Mouse (Mus musculus) embryonic stem cell, embryonic (primary cell): ENCODE measurements at regions not wholly inside any gene's neighbourhood (a gene's known extent, or its start where the extent isn't known, plus 50 kb on each side); places are given as distances from the start of the nearest gene placed in this dataset.

Experiments used
- CTCF ChIA-PET, 4 experiments: fragments of 300-600 bp in 2 of 4; fragments of 350-600 bp in 2 of 4; sonication (Branson Sonifier 250); formaldehyde crosslinking; loops; one replicate each; lab custom pipeline; 2022; ENCODE audit warnings: inconsistent platforms in 2 of 4; lab: Charles Lee
- POLR2A ChIA-PET, 4 experiments: fragments of 300-600 bp in 2 of 4; fragments of 350-600 bp in 2 of 4; sonication (Branson Sonifier 250); formaldehyde crosslinking; loops; one replicate each; lab custom pipeline; 2022; ENCODE audit warnings: antibody characterized with exemption in 4 of 4, inconsistent platforms in 1 of 4; lab: Charles Lee

DNA sequence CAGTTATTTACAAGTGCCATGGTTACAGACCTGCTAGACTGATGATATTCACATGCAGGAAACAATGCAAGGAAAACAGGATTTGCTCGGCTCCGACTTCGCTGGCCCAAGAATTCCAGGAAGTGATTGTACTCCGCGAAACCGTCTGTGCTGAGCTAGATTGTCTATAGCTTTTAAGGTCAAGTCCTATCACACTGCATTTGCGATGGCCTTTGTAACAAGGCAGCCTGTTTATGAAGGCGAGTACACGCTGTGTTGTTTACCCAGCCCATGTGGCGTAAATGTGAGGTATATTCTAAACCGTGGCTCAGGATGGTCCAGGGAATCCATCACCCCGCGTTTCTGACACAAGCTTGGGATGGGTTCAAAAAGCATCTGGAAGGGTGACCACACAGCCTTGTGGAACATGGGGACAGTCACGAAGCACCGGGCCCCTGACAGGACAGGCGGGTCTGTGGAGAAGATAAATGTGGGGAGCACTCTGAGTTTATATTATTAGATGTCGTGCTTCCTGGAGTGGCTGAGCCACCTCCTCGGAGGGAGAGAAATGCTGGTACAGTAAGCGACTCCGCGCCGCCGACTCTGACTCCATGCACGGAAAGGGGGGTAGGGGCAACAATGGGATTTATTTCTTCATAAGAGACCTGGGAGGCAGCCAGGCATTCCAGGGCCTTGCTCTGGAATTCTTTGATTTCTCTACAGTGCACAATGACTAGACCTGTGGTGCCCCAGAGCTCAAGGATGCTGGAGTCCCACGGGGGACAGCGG lies 114.9 kb upstream of the Phactr1 start:
- POLR2A ChIA-PET, result interaction anchor here in 1 of 4 experiments (0.7 kb wide), 1 partner anchor 63 kb away, joined by 3 read pairs; no protein-coding TSS in a partner anchor
- CTCF ChIA-PET, result interaction anchor here in 3 of 4 experiments (0.5 to 2.9 kb wide), 5 partner anchors 10 to 78 kb away, joined by 3 to 11 read pairs (median 4); no protein-coding TSS in a partner anchor

DNA sequence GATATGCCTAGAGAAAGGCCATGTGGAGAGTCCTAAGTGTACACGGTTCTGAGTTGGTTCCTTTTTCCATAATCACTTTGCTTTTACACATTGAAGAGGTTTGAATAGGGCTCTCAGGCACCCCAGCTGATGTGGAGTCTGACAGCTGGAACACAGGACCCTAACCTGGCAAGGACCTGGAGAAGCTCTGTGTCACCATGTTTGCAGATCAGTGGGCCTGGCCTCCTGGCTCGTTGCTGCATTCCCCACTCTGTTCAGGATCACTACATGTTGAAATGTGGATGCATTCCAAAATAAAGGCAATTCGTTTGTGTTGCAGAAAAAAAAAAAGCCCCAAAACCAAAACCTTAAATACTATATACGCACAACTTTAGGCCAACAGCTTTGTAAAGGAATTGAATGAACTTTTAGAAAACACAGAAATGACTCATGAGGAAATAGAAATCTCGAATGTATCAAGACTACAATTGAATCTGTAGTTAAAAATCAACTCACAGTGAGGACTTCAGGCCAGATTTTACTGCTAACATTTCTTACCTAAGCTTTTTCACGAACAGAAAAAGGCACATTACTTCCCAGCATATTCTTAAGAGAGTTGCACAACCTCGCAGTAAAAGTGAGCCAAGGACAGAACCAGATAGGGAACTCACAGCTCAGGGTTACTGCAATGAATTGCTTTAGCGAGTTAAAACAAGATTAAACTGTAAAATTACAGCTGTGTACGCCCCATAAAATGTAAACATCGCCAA lies 109.6 kb upstream of the Phactr1 start:
- CTCF ChIA-PET, result interaction anchor here in 2 of 4 experiments (0.6 to 1.2 kb wide), 2 partner anchors 19 to 360 kb away, joined by 4 read pairs; no protein-coding TSS in a partner anchor
- POLR2A ChIA-PET, result interaction anchor here in 1 of 4 experiments (0.6 to 0.7 kb wide), 3 partner anchors 12 to 574 kb away, joined by 3 to 5 read pairs (median 4); no protein-coding TSS in a partner anchor

DNA sequence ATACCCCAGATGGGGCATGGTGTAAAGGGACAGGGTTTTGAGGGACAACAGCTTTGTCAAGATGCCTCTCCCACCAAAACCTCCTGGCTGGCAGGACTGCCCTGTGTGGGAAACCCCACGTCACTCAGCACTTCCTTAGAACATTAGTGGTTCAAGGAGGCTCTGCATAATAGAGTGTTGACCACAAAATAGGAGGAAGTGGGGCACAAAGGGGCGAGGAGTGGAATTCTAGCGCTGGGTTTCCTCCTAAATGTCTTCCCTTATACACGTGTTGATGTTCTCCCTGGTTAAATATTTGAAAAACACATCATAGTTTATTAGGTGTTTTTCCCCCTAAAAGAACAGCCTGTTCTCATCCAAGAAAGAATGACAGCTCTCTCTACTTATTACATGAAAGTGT lies 106.2 kb upstream of the Phactr1 start:
- POLR2A ChIA-PET, result no interaction called here
- CTCF ChIA-PET, result interaction anchor here in 1 of 4 experiments (1.9 kb wide), 1 partner anchor 253 kb away, joined by 6 read pairs; no protein-coding TSS in a partner anchor

DNA sequence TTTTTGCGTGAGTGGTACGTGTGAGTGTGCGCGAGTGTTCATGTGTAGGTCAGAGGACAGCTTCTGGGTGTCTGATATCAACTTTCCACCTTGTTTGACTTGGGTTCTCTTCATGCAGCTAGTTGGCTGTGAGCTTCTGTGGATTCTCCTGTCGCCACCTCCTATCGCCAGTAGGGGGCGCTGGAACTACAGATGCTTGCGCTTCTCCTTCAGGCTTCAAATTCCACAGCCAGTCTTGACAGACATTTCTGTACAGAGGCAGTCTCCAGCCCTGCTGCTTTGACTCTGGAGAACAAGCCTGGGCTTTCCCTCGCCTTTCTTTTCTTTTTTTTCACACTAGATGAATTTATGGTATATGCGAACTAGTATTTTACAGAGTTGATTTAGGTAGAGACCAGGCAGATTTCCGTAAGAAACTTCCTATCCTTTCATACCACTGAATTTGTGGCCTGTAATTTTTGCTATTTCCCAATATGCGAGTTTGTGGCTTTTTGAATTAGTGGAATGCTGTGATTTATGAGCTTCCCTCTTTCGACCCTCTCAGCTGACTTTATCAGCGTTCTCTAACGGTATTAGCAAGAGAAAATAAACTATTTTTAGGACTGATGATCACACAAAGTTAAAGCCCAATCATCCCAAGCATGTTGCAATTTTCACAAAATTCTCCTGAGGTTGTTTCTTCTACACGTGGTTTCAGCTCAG lies 104.5 kb upstream of the Phactr1 start:
- ChIA-PET CTCF (interaction anchor here (0.5 to 2.0 kb wide), 33 partner anchors 8 to 1732 kb away, joined by 3 to 13 read pairs (median 3); no protein-coding TSS in a partner anchor), POLR2A (no interaction called here)

DNA sequence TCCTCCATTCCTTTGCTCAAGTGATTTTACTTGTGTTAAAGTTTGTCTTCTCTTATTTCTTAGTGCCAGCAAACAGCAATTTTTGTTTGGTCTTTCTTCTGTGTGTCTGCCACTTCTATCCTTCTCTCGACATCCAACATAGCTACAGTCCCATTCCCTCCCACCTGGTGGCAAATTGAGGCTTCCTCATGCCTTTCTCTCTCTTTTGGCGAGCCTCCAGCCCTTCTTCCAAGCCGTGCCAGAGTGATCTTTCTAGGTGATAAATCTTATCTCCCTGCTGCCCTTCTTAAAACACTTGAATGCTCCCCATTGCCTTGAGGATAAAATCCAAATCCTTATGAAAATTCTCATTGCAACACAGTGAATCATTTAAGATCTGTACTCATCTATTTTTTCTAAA lies 101.0 kb upstream of the Phactr1 start:
- POLR2A ChIA-PET, result no interaction called here
- CTCF ChIA-PET, result no interaction called here

DNA sequence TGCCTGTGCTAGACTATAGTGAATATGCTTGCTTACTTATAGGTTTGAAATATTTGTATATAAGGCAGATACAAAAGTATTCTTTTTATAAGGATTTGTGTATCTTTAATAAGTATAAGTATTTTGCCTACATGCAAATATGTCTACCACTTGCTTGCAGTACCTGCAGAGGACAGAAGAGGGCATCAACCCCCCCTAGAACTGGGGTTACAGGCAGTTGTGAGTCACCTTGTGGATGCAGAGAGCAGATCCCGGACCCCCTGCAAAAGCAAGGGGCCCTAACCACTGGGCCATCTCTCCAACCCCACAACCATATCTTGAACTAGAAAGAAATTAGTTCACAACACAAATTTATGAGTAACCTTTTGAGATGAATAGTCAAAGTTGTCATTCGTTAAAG lies 91.3 kb upstream of the Phactr1 start:
- ChIA-PET CTCF (interaction anchor here in 3 of 4 experiments (0.6 to 2.9 kb wide), 14 partner anchors 11 to 905 kb away, joined by 3 to 13 read pairs (median 4); no protein-coding TSS in a partner anchor), POLR2A (no interaction called here)

DNA sequence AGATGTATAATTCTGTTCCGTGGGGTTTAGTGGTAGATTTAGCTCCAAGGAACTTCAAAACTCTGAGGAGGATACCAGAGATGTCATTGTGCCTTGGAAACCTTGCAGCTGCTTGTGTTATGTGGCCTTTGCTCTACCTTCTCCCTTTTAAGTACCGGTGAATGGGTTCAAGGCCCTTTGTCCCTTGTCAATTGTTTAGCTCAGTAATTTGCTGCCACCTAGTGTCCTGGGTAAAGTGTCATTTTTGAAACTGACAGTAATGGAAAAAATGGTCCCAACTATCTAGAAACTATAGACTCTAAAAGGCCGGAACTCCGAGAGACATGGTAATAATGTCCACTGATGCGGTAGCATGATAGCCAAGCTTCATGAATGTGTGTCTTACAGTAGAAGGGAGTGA lies 90.8 kb upstream of the Phactr1 start:
- POLR2A ChIA-PET, result no interaction called here

DNA sequence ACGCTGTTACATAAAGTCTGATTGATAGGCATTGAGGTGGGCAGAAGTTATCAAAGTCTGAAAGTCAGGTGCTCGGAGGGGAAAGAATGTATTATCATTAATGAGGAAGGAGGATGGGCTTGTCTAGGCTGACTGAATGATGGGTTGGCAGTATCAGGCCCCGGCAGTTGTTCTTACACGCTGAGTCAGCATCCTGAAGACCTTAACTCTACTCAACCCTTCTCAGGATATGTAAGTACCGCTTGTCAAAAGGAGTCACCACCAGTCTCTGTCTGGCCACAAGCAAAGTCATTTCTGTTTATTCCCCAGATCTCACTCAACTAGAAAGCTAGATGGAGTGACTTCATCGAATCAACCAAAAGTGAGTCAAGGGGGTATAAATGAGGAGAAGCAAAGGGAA lies 90.0 kb upstream of the Phactr1 start:
- ChIA-PET POLR2A (no interaction called here), CTCF (interaction anchor here in 2 of 4 experiments (0.6 to 2.9 kb wide), 6 partner anchors 15 to 1244 kb away, joined by 3 to 11 read pairs (median 4); no protein-coding TSS in a partner anchor)

More for the DNA sequence above, 90.8 kb upstream of the Phactr1 start:
- CTCF ChIA-PET, result interaction anchor here in 3 of 4 experiments (0.7 to 2.9 kb wide), 13 partner anchors 11 to 906 kb away, joined by 3 to 13 read pairs (median 4); no protein-coding TSS in a partner anchor

DNA sequence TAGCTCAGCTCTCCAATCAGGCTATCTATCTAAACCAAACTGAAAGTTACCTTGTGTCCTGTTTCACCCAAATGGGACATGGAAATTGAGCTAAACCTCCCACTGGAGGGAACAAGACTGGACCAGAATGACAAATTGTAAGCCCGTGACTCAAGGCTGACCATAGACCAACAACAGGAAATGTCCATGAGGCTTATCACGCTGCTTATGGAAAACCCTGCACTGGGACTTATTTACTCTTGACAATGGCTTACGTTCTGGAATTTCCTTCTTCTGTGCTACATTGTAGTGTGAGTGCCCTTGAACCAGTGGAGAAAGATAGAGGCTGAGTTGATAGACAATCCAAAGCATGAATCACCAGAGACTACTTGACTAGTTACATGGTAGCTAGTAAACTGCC lies 87.5 kb upstream of the Phactr1 start:
- CTCF ChIA-PET, result no interaction called here

DNA sequence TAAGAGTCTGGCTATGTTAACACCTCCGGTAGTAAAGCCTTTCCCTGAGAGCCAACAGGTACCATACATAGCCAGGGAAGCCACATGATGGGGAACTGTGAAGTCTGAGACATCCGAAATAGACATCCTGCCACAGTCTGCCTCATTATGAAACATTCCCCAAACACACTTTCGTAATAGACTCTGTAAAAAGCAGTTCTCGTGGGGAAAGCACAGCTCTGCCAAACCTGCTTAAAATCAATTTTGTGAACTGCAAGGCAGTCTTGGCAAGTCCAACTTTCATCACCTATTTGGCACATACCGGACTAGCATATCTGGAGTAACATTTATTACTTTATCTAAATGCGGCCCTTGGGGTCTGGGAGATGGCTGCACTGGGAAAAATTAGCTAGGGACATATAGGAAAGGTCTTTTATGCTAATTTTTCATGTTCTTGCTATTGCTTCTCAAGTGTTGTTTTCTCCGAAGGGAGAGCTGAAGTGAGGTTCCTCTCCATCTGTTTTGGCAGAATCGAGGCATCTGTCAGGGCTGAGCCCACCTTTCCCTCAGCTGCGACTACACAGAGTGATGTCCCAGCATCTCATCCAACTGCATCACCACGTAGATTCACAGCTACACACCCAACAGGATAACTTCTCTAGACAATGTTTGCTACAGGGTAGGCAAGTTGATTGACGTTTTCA lies 86.8 kb upstream of the Phactr1 start:
- ChIA-PET CTCF (no interaction called here), POLR2A (no interaction called here)

More for the DNA sequence above, 87.5 kb upstream of the Phactr1 start:
- POLR2A ChIA-PET, result no interaction called here

DNA sequence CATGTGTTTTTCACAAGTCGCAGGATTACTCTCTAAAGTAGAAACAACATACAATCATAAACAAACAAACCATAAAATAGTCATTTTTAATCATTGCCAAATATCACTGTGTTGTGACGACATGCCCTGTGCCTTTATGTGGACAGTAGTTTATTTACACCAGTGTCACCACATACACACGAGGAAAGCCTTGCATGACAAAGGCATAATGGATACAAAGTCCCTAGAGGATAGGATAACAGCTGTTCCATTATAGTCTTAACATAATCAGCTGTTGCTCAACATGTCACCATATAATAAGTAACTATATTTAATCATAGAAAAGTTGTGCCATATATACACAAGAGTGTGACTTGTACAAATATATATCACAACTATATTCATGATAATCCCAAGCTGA lies 85.2 kb upstream of the Phactr1 start:
- ChIA-PET CTCF (interaction anchor here in 1 of 4 experiments (1.1 kb wide), 1 partner anchor 14 kb away, joined by 3 read pairs; no protein-coding TSS in a partner anchor), POLR2A (no interaction called here)

DNA sequence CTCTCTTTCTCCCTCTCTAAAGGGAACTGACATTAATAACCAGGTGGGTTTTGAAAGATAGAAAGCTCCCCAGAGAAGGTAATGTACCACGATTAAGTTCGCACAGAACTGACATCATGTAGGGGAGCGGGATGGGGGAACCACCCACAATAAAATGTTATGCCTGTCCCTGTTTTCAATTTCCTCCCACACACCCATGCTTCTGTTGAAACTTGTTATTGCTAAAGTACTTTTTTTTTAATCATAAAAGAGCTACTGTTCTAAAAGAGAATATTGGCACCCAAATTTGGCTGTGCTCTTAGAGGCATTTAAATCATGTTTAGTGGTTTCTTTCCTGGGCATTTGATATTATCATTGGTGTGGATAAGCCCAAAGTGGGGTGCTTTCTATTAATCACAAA lies 82.6 kb upstream of the Phactr1 start:
- POLR2A ChIA-PET, result interaction anchor here in 1 of 4 experiments (0.7 kb wide), 1 partner anchor 663 kb away, joined by 3 read pairs; no protein-coding TSS in a partner anchor

DNA sequence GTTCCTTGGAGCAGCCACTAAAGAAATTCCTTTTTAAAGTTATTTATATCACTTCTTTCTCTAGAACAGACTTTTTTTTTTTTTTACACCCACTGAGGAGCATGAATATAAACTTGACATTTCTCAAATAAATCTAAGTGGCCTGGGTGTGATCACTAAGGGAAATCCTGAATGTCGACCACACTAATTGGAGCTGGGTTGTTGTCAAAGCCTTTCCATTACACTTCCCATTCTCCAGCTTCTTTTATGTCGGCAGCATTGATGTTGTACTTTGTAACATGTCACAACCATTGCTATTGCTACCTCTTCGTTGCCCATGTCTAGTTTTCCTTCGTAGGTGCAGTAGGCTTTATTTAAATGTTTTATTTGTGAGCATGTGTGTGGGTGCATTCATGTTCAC lies 77.1 kb upstream of the Phactr1 start:
- POLR2A ChIA-PET, result no interaction called here
- CTCF ChIA-PET, result no interaction called here

More for the DNA sequence above, 82.6 kb upstream of the Phactr1 start:
- CTCF ChIA-PET, result no interaction called here

DNA sequence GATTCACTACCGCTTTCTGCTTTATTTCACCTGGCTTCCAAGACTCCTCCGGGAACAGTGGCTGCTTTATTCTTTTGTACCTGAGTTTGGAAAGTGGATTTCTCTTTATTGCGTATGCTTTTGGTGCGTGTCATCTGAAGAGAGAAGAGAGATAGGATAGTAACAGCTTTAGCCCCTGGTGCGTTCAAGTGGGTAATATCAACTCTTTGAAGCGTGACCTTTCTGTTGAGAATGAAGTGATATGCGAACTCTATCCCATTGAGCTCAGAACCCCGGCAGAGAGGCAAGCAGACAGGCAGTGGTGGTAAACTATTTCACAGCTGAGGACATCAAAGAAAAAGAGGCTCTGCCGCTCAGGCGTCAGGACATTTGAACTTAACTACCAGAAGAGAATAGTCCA lies 72.7 kb upstream of the Phactr1 start:
- ChIA-PET CTCF (interaction anchor here in 1 of 4 experiments (1.8 kb wide), 1 partner anchor 32 kb away, joined by 7 read pairs; no protein-coding TSS in a partner anchor), POLR2A (no interaction called here)

DNA sequence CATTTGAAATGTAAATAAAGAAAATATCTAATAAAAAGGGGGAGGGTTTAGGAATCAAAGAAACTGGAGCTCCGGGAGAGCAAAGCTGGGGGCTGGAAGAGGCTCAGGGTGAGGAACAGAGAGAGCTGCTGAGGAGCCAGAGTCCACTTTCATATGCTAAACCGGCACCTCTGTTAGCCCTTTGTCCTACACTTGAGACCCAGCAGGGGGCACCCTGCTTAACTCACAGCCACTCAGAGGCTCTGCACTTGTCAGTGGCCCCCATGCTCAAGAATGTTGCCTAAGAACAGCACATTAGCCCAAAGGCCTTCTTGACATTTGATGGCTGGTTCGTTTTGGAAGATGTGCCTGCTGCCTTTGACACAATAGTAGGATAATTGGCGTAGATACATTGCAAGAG lies 71.5 kb upstream of the Phactr1 start:
- CTCF ChIA-PET, result interaction anchor here (0.6 to 1.8 kb wide), 10 partner anchors 9 to 287 kb away, joined by 3 to 7 read pairs (median 4); no protein-coding TSS in a partner anchor
- POLR2A ChIA-PET, result interaction anchor here in 1 of 4 experiments (0.9 to 1.0 kb wide), 2 partner anchors 8 to 22 kb away, joined by 3 read pairs; no protein-coding TSS in a partner anchor

DNA sequence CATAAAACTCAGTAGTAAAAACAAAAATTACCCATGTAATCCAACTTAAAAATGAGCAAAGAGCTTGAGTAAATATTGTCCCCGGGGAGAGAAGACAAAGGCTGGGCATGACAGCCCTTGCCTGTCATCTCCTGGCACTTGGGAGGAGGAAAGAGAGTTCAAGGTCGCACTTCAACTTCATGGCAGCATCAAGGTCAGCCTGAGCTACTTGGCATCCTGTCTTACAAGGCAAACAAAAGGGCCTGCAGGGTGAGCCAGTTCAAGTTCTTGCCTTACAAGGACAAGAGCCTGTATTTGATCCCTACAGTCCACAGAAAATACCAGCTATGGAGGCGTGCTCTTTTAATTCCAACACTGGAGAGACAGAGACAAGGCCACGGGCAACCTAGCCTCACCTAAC lies 67.1 kb upstream of the Phactr1 start:
- ChIA-PET CTCF (no interaction called here), POLR2A (no interaction called here)

DNA sequence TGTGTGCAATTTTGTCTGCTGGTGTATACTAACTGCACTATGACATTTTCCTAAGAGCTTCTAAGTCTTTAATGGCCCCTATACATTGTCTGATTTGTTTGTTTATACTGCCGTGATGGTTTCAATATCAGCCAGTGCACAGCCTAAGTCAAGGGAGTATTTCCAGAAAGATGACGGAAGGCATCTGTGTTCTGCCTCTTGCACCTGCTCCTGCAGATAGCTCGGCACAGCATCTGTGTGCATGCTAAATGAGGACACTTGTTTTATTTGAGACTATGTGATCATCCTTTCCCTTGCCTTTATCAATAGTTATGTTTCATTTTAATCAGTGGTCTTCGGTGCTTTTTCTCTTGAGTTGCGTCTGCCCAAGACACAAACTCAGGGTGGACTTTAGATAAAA lies 64.6 kb upstream of the Phactr1 start:
- POLR2A ChIA-PET, result no interaction called here

DNA sequence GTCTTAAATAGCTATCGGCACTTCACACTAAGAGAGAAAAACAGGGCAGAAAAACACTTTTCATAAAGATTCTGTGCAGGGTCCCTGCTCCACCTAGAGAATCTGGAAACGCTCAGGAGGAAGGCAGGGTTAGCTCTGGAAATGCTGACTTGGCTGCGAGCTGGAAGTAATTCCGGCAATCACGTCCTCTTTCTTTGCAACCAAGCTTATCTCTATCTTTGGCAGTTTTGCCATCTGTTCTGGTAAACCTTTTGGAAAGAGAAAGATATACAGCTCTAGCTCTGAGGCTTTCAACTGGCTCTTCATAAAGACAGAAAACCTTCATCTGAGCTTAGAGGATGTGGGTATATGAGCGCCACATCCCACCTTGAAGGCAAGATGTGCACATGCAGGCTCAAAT lies 63.2 kb upstream of the Phactr1 start:
- POLR2A ChIA-PET, result interaction anchor here in 1 of 4 experiments (1.4 kb wide), 1 partner anchor 8 kb away, joined by 3 read pairs; no protein-coding TSS in a partner anchor
- CTCF ChIA-PET, result no interaction called here

More for the DNA sequence above, 64.6 kb upstream of the Phactr1 start:
- CTCF ChIA-PET, result no interaction called here
